Mouse (Mus musculus): ENCODE data around the gene Eps8.

Gene Eps8

DNA sequence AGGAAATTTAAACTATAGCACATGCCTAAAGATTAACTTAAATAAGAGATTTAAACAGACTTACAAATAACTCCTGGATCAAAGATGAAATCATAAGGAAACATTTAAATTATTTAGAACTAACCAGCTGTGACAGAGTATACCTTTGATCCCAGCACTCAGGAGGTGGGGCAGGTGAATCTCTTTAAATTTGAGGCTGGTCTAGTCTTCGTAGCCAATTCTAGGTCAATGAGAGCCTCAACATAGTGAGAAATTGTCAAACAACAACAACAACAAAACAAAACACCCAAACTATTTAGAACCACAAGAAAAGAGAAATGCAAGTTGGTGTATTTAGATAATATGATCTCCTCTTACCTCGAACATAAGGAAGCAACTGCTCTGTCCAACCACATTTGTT lies at the start of gene Eps8:
TSS of gene Eps8 (minus strand) at position 101 of the 400 bp plus-strand sequence.
- no peak for DNase-seq

DNA sequence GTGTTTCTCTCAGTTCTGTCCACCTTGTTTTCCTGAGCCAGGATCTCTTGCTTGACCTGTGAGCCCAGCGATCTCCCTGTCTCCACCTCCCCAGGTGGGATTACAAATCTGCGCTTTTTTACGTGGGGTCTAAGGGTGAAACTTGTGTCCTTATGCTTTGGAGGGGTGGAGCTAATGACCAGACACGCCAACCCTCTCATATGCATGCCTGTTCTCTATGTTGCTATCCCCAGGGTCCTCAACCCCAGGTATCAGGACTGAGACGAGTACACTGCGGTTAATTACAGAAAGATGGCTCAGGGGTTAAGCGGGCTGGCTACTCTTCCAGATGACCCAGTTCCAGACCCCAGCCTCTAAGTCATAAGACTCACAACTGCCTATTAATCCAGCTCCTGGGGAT lies 48.8 kb upstream of the Eps8 start:
- DNase-seq = no peak

DNA sequence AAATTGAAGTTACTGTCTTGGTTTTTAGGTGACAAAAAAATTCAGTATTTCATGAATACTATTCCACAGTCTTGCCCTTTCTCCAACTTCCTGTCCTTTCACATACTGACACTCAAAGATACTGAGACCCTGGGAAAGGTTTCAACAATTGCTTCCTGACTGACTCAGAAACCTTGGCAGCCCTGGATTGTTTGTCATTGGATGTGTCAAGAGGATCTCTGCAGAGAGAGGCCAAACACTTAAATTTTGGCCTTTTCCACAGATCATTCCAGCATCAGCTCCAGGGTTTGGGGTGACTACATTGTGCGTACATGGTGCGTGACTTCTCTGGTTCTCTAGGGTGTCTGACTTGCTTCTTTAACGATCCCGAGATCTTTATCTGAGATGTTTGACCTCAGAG lies 48.2 kb upstream of the Eps8 start:
- no peak for DNase-seq

DNA sequence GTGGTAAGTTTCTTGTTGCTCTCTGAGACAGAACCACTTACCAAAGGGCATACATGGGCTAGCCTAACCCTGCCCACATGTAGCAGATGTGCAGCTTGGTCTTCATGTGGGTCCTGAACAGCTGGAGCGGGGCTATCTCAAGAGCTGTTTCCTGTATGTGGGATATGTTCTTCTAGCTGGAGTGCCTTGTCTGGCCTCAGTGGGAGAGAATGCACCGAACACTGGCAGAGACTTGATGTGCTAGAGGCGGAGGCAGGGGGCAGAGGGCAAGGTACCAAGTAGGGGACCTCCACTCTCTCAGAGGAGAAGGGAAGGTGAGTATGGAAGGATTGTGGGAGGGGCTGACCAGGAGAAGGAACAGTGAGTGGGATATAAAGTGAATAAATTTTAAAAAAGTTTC lies 47.5 kb upstream of the Eps8 start:
- DNase-seq = no peak

DNA sequence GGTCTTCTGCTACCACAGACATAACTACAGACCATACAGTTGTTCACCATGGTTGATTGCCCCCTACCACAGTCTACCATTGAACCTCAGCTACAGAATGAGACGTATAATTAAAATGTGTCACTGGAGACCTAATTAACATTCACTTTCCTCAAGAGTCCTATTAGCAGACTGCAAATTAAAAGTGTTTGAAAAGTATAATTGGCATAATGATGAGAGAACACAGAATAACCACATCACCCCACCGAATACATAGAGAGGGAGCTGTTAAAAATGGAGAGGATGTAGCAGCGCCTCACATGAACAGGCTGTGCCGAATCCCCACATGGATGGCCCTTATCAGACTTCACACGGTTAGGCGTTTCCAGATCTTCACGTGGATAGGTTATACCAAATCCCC lies 44.8 kb upstream of the Eps8 start:
- no peak for DNase-seq

DNA sequence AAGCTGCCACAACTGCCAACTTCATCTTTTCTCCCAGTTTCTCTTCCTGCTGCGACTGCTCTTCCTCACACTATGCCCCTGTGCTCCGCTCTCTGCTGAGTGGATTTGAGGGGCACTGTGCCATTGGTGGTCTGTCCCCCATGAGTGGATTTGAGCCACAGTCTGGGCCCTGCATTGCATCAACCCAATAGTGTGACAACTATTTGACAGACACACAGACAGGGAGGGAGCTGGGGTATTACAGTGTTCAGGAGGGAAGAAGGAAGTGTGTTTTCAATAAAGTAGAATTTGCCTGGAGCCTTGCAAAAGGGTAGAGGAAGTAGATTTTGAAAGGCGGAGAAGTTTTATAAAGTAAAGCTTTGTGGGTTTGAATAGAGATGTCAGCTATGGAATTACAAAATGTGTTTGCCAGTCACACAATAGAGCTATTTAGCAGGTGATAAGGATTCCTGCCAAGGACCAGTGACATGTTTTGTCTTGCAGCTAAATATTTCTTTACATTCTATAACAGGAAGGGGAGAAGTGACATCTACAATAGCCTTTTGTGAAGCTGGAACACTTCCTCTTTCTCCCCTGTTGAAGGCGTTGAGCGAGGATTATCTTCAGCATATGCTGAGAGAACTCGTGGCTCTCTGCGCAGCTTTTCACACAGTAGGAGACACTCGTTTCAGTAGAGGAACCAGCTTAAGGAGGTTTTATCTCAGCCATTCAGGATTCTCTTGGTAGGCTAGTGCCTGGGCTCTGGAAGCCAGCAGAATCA lies 41.9 kb upstream of the Eps8 start:
- no peak for DNase-seq

DNA sequence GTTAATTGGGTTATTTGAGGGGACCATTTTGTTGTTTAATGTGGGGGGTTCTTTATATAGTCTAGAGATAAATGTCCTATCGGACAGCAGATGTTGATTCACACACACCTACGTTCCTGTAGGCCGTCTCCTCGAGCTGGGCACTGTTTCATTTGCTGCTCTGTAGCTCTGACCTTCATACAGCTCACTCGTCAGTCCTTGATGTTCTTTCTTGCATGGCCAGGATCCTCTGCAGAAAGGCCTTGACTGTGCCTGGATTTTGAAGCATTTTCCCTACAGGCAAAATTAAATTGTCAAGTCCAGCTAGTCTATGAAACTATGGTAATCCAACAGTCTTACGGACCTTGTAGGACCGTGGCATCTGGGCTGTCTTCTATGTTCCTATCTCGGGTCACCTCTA lies 40.4 kb upstream of the Eps8 start:
- no peak for DNase-seq

DNA sequence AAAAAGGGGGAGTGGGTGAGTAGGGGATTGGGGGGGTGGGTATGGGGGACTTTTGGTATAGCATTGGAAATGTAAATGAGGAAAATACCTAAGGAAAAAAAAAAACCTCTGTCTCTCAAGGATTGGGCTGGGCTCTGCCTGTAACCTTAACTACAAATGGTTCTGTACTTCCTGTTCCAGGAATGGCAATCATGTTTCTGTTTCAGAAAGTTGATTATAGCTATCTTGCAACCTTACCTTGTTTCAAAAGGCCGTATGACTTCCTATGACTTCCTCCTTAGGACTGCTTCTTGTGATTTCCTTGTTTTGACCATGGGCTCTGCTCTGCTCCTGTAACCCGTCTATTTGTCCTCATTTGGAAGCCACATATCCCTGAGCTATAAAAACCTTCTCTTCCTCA lies 39.6 kb upstream of the Eps8 start:
- no peak for DNase-seq

DNA sequence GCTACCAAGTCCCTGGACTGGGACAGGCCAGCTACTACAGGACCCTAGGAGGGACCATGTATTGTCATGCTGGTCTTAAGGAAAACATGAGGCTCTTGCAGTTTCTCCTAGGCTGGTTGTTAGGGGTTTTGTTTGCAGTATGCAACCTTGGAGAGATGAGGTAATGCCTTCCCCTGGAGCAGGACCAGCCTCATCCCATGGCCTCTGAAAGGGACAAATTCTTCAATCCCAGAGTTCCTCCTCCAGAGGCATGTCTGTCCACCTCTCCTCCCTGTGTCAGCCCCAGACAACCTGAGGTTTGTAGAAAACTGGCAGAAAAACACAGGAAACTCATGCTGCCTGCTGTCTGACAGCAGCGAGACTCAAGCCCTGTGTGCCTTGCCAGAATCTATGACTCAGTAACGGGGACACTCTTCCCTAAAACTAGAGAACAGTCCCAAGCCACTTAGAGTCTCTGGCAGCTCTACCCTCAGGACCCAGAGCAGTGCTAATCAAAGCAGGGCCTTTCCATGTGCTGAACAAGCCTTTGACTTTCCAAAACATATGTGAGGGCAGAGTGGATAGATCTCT lies 36.0 kb upstream of the Eps8 start:
- no peak for DNase-seq

DNA sequence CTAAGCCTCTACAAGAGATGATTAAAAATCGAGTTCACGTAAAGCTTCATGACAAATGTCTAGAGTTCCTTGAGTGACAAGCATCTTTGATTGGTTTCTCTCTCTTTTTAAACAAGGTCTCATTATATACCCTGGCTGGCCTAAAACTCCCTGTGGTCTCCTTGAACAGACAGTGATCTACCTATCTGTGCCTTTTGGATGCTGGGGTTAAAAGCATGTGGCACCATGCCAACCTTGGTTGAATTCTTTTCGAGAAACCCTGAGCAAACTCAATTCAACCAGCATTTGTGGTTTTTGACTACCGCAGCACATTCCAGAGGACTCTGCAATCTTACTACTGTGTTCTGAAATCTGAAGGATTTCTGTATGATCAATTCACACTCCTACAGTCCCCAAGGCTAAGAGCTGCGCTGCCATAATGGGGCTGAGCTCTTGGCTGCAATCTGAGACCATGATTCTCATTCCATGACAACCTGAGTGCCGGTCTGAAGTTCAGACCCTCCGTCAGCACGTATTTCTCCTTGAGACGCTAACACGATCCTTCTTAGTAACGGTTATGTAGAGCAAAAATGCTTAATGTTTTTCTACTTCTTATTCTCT lies 33.9 kb upstream of the Eps8 start:
- DNase-seq = no peak

DNA sequence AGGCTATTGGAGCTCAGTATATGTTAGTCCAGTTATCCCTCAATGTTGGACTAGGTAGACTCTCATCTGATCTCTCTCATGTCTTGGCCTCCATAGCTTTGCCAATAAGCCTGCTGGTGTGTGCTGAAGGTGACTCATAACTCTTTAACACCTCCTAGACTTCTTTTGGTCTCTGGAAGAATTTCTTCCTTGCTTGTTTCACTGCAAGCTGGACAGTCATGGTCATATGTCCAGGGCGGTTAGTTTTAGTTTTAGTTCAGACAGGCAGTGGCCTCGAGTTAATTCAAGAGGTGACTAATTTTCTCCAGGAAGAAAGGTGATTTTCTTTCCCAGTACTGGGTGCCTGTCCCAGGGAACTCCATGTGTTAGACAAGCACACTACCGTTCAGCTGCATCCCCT lies 33.4 kb upstream of the Eps8 start:
- no peak for DNase-seq

DNA sequence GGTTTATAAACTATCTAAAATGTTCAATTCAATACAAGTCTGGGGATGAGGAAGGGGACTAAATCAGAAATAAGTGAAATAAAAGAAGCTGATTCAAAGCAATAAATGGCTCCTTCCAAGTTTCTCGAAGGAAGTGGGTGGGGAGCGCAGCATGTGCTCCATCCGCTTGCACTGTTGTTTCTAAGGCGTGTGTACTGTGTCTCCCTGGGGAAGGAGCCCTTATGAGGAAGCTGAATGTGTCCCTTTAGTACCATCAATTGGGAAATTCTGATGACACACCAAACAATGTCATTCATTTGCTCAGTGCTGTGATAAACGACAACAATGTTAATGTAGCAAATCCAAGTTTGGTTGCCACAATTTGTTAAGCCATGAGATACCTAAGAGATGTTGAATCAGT lies 33.0 kb upstream of the Eps8 start:
- no peak for DNase-seq

DNA sequence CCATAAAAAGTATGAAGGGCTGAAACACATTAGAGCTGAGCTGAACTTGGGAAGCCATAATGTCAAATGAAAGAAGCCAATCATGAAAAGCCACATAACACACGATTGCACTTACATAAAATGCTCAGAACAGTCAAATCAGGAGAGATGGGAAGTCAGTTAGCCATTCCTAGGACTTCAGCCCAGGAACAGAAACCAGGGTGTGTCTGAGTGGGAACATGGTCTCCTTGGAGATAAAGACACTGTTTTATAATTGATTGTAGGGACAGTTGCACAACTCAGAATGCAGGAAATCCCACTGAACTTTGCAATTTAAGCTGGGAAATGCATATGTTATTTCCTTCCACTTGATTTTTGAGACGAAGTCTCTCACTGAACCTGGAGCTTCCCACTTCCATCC lies 28.0 kb upstream of the Eps8 start:
- no peak for DNase-seq

DNA sequence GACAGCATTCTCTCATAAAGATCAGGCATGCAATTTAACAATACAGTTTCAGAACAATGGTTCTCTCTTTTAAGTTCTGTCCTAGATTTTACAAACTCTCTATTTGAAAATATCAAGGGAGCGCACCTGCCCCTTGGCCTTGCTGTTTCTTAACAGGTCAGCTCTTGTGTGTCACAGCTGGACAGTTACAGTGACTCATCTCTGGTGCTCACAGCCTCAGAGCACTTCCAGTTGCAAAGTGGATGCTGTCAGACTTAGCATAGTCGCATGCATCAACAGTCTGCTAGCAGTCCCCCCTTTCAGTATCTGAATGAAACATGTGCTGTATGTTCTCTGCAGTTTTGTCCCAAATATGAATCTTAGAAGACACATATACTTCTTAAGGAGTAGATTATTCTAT lies 26.3 kb upstream of the Eps8 start:
- no peak for DNase-seq

DNA sequence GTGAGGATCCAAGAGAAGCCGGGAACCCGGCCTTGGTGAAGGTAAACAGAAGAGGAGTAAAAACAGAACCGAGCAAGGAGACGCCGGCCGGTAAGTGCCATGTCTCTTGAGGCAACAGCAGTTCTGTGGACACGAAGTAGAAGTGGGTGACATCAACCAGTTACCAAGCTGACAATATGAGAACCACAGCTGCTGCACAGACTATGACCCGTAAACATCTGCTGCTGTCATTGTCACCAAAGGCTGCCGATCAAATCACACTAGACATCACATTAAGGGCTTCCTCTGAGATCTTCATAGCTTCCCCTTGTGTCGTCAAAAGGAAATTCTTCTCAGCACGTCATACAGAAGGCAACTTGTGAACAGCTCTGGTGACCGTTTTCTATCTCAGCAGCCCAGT lies 21.9 kb upstream of the Eps8 start:
- no peak for DNase-seq

DNA sequence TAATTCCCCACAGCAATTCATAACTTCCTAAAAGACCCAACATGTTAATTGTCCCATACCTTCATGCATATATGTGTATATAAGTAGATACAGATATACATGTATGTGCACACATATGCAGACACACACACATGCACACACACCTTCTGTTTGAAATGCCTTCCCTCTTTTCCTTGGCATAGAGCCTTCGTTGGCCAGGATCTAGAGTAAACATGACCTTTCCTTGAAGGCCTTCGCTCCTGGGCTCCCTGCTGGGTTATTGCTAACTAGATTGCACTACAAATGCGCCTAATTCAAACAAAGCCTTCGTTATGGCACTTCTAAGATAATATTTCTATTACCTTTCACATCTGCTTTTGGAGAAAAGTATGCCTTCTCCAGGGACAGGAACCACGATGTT lies 20.9 kb upstream of the Eps8 start:
- DNase-seq = no peak

DNA sequence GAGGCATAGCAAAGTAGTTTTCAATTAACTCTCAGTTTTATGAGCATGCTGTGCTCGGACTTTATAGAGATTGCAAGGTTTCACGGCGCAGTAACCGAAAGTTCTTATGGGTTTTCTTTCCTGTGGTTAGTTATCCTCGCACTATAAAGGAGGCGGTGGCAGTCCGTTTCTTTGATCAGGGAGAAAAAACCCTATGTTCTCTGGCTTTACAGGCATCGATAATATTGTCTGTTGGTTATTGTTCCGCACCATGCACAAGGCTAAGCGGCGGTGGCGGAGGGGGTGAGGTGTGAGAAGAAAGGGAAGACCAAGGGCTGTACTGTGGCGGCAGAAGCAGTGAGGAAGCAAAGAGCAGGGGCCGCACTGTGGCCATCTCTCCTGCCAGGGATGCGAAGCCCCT lies 18.6 kb upstream of the Eps8 start:
- DNase-seq = no peak

DNA sequence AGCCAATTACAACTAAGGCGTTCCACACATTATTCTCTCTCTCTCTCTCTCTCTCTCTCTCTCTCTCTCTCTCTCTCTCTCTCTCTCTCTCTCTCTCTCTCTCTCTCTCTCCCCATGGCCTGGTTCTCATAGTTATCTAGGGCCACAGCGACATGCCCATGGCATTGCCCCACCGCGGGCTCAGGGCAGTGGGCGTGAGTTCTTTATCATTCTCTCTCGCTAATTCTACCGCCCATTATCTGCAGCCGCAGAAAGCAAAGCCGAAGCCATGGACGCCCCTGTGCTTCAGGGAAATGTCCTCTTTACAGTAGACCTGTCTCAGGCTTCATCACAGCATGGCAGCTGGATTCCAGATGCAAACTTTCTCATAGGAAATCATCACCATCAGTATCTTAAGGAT lies 16.9 kb upstream of the Eps8 start:
- no peak for DNase-seq

DNA sequence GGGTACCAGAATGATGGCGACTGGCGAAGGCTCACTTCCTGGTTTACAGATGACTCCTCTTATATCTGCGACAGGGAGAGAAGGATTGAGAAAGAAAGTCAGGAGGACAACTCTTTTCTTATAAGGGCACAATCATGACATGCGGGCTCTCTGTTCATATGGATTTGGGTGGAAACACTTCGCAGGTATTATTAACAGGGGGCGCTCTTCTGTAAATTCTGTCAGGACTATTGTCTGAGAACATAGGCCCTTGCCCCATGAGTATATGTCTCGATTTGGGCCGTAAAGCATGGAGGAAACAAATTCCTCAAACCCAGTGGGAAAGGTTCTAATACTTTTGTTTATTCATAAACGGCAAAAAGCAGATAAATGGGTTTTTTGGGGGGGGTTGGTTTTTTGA lies 16.1 kb upstream of the Eps8 start:
- DNase-seq = no peak

DNA sequence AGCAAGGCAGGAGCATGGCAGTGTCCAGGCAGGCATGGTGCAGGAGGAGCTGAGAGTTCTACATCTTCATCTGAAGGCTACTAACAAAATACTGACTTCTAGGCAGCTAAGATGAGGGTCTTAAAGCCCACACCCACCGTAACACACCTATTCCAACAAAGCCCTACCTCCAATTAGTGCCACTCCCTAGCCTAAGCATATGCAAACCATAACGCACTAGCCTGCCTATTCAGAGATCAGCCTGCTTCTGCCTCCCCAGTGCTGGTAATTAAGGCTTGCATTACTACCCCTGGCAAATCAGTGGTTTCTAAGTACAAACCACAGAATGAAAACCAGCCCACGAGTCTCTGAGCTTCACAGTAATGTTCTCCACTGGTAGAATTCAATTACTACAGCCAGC lies 15.2 kb upstream of the Eps8 start:
- DNase-seq = no peak

DNA sequence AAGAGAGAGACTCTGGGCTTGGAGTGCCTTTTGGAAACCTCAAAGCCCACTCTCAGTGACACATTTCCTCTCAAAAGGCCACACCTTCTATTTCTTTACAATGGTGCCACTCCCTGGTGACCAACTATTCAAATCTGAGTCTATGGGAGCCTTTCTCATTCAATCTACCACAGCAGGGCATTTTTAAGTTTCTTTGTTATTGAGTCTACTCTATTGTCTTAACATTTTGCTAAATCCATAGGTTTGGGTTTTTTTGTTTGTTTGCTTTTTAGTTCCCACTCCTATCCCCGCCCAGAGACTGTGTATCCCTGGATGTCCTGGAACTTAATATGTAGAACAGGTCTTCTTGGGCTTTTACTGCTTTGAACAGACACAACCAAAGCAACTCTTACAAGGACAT lies 14.8 kb upstream of the Eps8 start:
- DNase-seq = no peak

DNA sequence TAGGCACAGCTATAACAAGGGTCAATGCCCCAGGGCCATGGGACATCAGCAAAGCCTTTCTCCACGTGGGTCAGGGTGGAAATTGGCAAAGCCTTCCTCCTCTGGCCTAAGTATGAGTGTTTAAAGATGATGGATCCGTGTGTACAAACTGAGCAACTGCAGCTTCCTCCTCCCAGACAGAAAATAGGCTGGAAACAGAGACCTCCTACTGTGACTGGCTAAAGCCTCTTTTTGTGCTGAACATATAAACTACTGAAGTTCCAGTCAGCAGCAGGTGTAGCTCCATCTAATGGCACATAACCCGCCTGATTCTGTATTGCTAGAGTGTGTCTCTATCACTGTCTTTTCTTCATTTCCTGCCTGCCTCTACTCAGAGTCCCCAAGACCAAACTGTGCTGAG lies 13.7 kb upstream of the Eps8 start:
- DNase-seq = no peak

DNA sequence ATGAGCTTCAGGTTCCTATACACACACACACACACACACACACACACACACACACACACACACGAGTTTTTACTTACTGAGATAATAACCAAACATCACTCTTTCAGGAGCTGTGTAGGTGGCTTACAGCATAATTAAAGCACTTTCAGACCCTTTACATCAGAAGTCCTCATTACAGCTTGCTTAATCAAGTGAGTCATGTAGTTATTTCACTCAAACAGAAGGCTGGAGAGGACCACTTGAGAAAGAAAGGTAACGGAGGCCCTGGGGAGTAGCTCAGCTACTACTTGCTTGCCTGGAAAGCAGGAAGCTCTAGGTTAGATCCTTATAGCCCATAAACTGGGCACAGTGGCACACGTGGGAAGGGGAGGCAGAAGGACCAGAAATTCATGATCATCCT lies 13.0 kb upstream of the Eps8 start:
- DNase-seq = no peak

DNA sequence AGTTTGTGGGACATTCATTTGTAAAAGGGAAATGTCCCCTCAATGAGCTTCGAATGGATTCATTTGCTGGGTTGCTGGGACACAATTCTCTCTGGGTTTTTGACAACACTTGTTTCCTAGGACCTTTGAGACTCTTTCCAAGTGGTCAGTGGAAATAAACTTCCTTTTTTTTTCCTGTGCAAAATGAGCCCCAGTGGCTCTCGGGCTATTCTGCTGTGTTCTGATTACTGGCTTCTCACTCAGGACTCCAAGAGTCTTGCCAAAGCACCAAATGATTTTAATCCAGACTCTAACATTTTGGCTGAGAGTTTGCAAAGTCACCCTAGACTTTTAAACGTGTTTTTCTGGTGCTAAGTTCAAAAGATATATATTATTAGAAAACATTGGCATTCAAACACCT lies 10.3 kb upstream of the Eps8 start:
- no peak for DNase-seq

All from right cerebral cortex, postnatal 4 days (tissue).